Mouse (Mus musculus): ENCODE results near the gene Sppl2b. TPM values are rescaled to one million over a fixed set of nuclear protein-coding genes. Genes with fewer than 3 reads are reported as not detected.
A peak's percentile ranks its signal among the peaks of the same experiment; 100 is the strongest.

The Sppl2b gene
- polyA plus RNA-seq, 1 experiment from 2014 or later = 27.6 TPM

DNA sequence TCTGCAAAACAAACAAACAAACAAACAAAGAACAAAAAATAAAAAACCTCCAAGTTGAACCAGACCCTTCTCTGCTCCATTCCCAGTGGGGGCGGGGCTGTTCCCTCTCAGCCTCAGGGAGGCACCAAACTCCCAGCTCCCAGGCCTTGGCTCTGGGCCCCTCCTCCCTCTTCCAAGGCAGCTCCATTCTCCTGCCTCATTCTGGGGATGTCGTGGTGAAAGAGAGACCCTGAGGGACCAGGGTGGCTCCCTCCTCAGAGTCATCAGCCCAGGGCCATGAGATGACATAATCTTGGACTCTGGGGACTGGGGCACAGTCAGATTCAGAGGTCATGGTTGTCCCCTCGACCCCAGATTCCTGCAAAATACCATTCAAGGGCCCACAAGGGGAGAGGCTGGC lies 21.5 kb downstream of the Sppl2b start:
- DNase-seq (no peak), ATAC-seq (no peak)
- Histone ChIP-seq H3K36me3 (replicated peaks; ENCODE audit: insufficient read depth, low read length) (no peaks in the 10 kb centered on the region), H3K27ac (ENCODE audit: low read depth) (0 out of 2 replicates have a peak overlapping the region, but pooled peaks have one; percentile 5), H3K4me2 (ENCODE audit: low read depth, low read length) (no peak overlapping the region), H3K4me3 (ENCODE audit: low read depth, low read length) (no peak overlapping the region), H3K27me3 (ENCODE audit: insufficient read depth, low read length) (peaks cover 2% of the 10 kb centered on the region; the same call in 1 of the 2 replicates), H3K9ac (replicated peaks) (no peak overlapping the region), H3K9me3 (ENCODE audit: low read length) (no peaks in the 10 kb centered on the region), H3K4me1 (ENCODE audit: insufficient read depth) (peaks cover 5% of the 10 kb centered on the region; the same call in 1 of the 2 replicates)
- WGBS (ENCODE audit: insufficient replicate concordance) = 42% methylated on average over 3 of the region's 3 CpGs
- no peak for TF ChIP-seq EP300 (IDR thresholded peaks at IDR 0.05; ENCODE audit: low read depth)
- TF ChIP-seq CTCF (IDR thresholded peaks at IDR 0.05; ENCODE audit: low read depth) = no peak

DNA sequence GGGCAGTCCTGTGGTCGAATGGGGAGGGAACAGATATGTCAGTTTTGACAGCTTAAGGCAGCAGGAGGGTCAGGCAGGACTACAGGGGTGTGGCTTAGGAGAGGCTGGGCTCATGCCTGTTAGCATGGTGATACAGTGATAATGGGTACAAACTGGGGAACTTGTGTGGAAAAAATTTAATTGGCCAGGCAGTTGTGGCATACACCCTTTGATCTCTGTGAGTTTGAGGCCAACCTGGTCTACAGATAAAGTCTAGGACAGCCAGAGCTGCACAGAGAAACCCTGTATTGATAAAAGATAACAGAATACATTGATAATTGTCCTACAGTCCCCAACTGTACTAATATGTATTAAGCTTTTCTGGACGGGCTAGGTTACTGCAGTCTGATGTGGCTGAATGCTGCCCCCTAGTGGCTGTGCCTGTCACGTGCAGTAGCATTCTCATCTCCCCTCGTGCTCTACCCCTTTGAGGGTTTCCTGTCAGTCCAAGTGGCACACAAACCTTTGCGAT lies 25.1 kb downstream of the Sppl2b start:
- H3K4me3 ChIP-seq (ENCODE audit: low read depth, low read length) = no peak overlapping the region
- no peak overlapping the region for H3K9ac ChIP-seq (replicated peaks)
- WGBS (ENCODE audit: insufficient replicate concordance) = 6% methylated on average over 5 of the region's 5 CpGs
- H3K4me1 ChIP-seq (ENCODE audit: insufficient read depth) = peaks cover 5% of the 10 kb centered on the region; the same call in 1 of the 2 replicates
- ATAC-seq (peak; percentile 81), DNase-seq (peak; percentile 88)
- no peaks in the 10 kb centered on the region for H3K36me3 ChIP-seq (replicated peaks; ENCODE audit: insufficient read depth, low read length)
- H3K9me3 ChIP-seq (ENCODE audit: low read length) = no peaks in the 10 kb centered on the region
- H3K27ac ChIP-seq (ENCODE audit: low read depth) = peak overlapping the region; percentile 51; the same call in 1 of the 2 replicates
- no peaks in the 10 kb centered on the region for H3K27me3 ChIP-seq (ENCODE audit: insufficient read depth, low read length)
- H3K4me2 ChIP-seq (ENCODE audit: low read depth, low read length) = peak overlapping the region; percentile 37
- TF ChIP-seq EP300 (IDR thresholded peaks at IDR 0.05; ENCODE audit: low read depth) = peak; percentile 80
- peak; percentile 97 for TF ChIP-seq CTCF (IDR thresholded peaks at IDR 0.05; ENCODE audit: low read depth)

DNA sequence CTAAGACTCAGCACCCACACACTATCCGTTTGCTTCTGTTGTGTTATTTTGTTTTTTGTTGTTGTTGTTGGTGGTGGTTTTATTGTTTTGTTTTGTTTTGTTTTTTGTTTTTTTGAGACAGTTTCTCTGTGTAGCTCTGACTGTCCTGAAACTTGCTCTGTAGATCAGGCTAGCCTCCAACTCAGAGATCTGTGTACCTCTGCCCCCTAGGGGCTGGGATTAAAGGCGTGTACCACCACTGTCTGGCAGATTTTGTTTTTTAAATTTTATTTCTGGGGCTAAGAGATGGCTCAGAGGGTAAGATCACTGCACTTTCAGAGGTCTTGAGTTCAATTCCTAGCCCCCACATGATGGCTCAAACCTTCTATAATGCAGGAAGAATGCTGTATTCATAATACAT lies 25.8 kb downstream of the Sppl2b start:
- 72% methylated on average over 2 of the region's 2 CpGs for WGBS (ENCODE audit: insufficient replicate concordance)
- no peak for DNase-seq
- no peak for TF ChIP-seq EP300 (IDR thresholded peaks at IDR 0.05; ENCODE audit: low read depth)
- no peak; the same call in 1 of the 2 replicates for TF ChIP-seq CTCF (IDR thresholded peaks at IDR 0.05; ENCODE audit: low read depth)
- Histone ChIP-seq H3K36me3 (replicated peaks; ENCODE audit: insufficient read depth, low read length) (no peaks in the 10 kb centered on the region), H3K27me3 (ENCODE audit: insufficient read depth, low read length) (no peaks in the 10 kb centered on the region), H3K9me3 (ENCODE audit: low read length) (no peaks in the 10 kb centered on the region), H3K4me3 (ENCODE audit: low read depth, low read length) (no peak overlapping the region), H3K9ac (replicated peaks) (no peak overlapping the region), H3K4me1 (ENCODE audit: insufficient read depth) (peaks cover 5% of the 10 kb centered on the region; the same call in 1 of the 2 replicates), H3K27ac (ENCODE audit: low read depth) (peak overlapping the region; percentile 51; the same call in 1 of the 2 replicates), H3K4me2 (ENCODE audit: low read depth, low read length) (0 out of 2 replicates have a peak overlapping the region, but pooled peaks have one; percentile 37)
- ATAC-seq = no peak

DNA sequence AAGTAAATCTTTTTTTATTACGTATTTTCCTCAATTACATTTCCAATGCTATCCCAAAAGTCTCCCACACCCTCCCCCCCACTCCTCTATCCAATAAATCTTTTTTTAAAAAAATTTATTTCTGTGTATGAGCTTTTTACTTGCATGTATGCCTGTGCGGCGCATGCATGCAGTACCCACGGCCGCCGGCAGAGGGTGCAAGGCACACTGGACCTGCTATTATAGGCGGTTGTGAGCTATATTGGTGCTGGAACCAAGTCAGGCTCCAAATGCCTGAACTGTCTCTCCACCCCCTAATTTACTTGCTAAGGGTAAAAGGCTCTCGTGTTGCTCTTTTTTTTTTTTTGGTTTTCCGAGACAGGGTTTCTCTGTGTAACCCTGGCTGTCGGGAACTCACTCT lies 26.2 kb downstream of the Sppl2b start:
- Histone ChIP-seq H3K9me3 (ENCODE audit: low read length) (no peaks in the 10 kb centered on the region), H3K27ac (ENCODE audit: low read depth) (no peak overlapping the region), H3K27me3 (ENCODE audit: insufficient read depth, low read length) (no peaks in the 10 kb centered on the region), H3K36me3 (replicated peaks; ENCODE audit: insufficient read depth, low read length) (no peaks in the 10 kb centered on the region), H3K4me3 (ENCODE audit: low read depth, low read length) (no peak overlapping the region), H3K4me1 (ENCODE audit: insufficient read depth) (peaks cover 5% of the 10 kb centered on the region; the same call in 1 of the 2 replicates), H3K4me2 (ENCODE audit: low read depth, low read length) (no peak overlapping the region), H3K9ac (replicated peaks) (no peak overlapping the region)
- DNase-seq (peak; percentile 88), ATAC-seq (no peak)
- WGBS (ENCODE audit: insufficient replicate concordance) = 25% methylated on average over 10 of the region's 10 CpGs
- TF ChIP-seq CTCF (IDR thresholded peaks at IDR 0.05; ENCODE audit: low read depth) (peak; percentile 91), EP300 (IDR thresholded peaks at IDR 0.05; ENCODE audit: low read depth) (no peak)

DNA sequence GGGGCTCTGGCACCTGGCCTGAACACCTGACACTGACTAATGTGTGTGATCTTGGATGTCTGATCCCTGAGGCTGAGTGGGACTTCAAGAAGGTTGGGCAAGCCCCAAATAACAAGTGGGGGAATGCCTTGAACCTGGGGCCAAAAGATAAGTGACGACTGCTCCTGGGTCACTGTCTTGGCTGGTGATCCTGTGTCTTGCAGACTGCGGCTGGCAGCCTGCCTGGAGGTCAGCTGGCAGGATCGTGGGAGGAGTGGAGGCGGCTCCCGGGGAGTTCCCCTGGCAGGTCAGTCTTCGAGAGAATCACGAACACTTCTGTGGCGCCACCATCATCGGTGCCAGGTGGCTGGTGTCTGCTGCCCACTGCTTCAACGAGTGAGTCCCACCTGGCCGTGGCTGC lies 32.1 kb downstream of the Sppl2b start:
- Histone ChIP-seq H3K27me3 (ENCODE audit: insufficient read depth, low read length) (peaks cover 12% of the 10 kb centered on the region; the same call in 1 of the 2 replicates), H3K4me3 (ENCODE audit: low read depth, low read length) (no peak overlapping the region), H3K4me2 (ENCODE audit: low read depth, low read length) (no peak overlapping the region), H3K27ac (ENCODE audit: low read depth) (no peak overlapping the region), H3K4me1 (ENCODE audit: insufficient read depth) (no peaks in the 10 kb centered on the region), H3K9me3 (ENCODE audit: low read length) (no peaks in the 10 kb centered on the region), H3K9ac (replicated peaks) (no peak overlapping the region), H3K36me3 (replicated peaks; ENCODE audit: insufficient read depth, low read length) (no peaks in the 10 kb centered on the region)
- 53% methylated on average over 11 of the region's 11 CpGs for WGBS (ENCODE audit: insufficient replicate concordance)
- TF ChIP-seq EP300 (IDR thresholded peaks at IDR 0.05; ENCODE audit: low read depth) = no peak
- no peak for TF ChIP-seq CTCF (IDR thresholded peaks at IDR 0.05; ENCODE audit: low read depth)
- ATAC-seq (no peak), DNase-seq (no peak)

DNA sequence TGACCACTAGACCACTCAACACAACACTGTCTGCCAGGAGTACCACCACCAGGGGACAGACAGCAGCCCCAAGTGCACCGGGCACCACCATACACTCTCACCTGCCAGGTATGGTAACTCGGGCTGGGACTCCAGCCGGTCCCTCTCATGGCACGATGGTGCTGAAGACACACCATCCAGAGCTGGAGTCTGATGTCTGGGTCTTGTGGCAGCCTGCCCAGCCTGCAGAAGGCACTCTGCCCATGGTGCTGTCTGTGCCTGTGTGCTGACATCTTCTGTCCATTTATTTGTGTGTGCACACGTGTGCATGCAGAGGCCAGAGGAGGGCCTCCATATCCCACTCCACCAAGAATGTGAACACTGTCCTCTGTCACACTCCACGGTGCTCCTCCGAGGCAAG lies 40.0 kb downstream of the Sppl2b start:
- no peak for DNase-seq
- Histone ChIP-seq H3K4me3 (ENCODE audit: low read depth, low read length) (no peak overlapping the region), H3K27ac (ENCODE audit: low read depth) (no peak overlapping the region), H3K4me1 (ENCODE audit: insufficient read depth) (peaks cover 12% of the 10 kb centered on the region), H3K27me3 (ENCODE audit: insufficient read depth, low read length) (peaks cover 2% of the 10 kb centered on the region; the same call in 1 of the 2 replicates), H3K36me3 (replicated peaks; ENCODE audit: insufficient read depth, low read length) (peaks cover 12% of the 10 kb centered on the region; the same call in 1 of the 2 replicates), H3K4me2 (ENCODE audit: low read depth, low read length) (no peak overlapping the region), H3K9ac (replicated peaks) (no peak overlapping the region), H3K9me3 (ENCODE audit: low read length) (no peaks in the 10 kb centered on the region)
- TF ChIP-seq CTCF (IDR thresholded peaks at IDR 0.05; ENCODE audit: low read depth) (no peak), EP300 (IDR thresholded peaks at IDR 0.05; ENCODE audit: low read depth) (no peak)
- 79% methylated on average over 7 of the region's 7 CpGs for WGBS (ENCODE audit: insufficient replicate concordance)
- no peak for ATAC-seq

Measured in liver, postnatal 0 days (tissue).